Mouse (Mus musculus) cortical plate, adult 2 months (tissue): ENCODE measurements at regions not wholly inside any gene's neighbourhood (a gene's known extent, or its start where the extent isn't known, plus 50 kb on each side); places are given as distances from the start of the nearest gene placed in this dataset.

Experiments used
- H3K27ac ChIP-seq: fragments of 200-500 bp; 2 replicates; pipeline ENCODE4 v1.5.1; 2012; ENCODE audit warnings: low read length, control low read depth, inconsistent platforms; ENCODE audit not compliant: insufficient read depth
- H3K4me1 ChIP-seq: fragments of 200-500 bp; 2 replicates; pipeline ENCODE4 v1.6.1; 2011; ENCODE audit warnings: low read length; ENCODE audit not compliant: control insufficient read depth, insufficient read depth
- H3K4me3 ChIP-seq: fragments of 200-500 bp; 2 replicates; pipeline ENCODE4 v1.5.1; 2011; ENCODE audit warnings: mild to moderate bottlenecking, low read length, control low read depth; ENCODE audit not compliant: insufficient read depth
- CTCF ChIP-seq: fragments of 200-500 bp; IDR thresholded peaks from 2 replicates; pipeline ENCODE4 v1.5.1; 2011; ENCODE audit warnings: mild to moderate bottlenecking, control low read depth, low read length; ENCODE audit not compliant: insufficient read depth; ENCODE audit errors: extremely low read depth
- POLR2A ChIP-seq: fragments of 200-500 bp; IDR thresholded peaks from 2 replicates; pipeline ENCODE4 v1.6.1; 2011; ENCODE audit warnings: mild to moderate bottlenecking, low read length, control low read depth; ENCODE audit not compliant: insufficient read depth; ENCODE audit errors: extremely low read depth

- Histone ChIP-seq H3K4me3 (no peak overlapping the region), H3K4me1 (no peaks in the 10 kb centered on the region), H3K27ac (no peak overlapping the region)
- no peak for TF ChIP-seq CTCF
- no peak for TF ChIP-seq POLR2A
Observed at GRCm38 (mm10) chr4:88987103-88987502, 107.1 kb upstream of the Ifne start.

- TF ChIP-seq CTCF: no peak
- no peak for TF ChIP-seq POLR2A
- H3K27ac ChIP-seq: no peak overlapping the region
- no peak overlapping the region for H3K4me3 ChIP-seq
- H3K4me1 ChIP-seq: no peaks in the 10 kb centered on the region
Observed at GRCm38 (mm10) chr4:88982457-88982856, 102.5 kb upstream of the Ifne start.

GRCm38 (mm10) chr4:88977099-88977888 is 97.3 kb upstream of the Ifne start:
- no peak overlapping the region for H3K4me3 ChIP-seq
- no peak overlapping the region for H3K27ac ChIP-seq
- TF ChIP-seq POLR2A: no peak
- TF ChIP-seq CTCF: no peak
- no peaks in the 10 kb centered on the region for H3K4me1 ChIP-seq

GRCm38 (mm10) chr4:88974535-88974934 is 94.5 kb upstream of the Ifne start:
- Histone ChIP-seq H3K4me1 (no peaks in the 10 kb centered on the region), H3K4me3 (no peak overlapping the region), H3K27ac (no peak overlapping the region)
- no peak for TF ChIP-seq CTCF
- no peak for TF ChIP-seq POLR2A

GRCm38 (mm10) chr4:88969134-88969841 is 89.3 kb upstream of the Ifne start:
- no peak for TF ChIP-seq CTCF
- no peak for TF ChIP-seq POLR2A
- H3K4me3 ChIP-seq: no peak overlapping the region
- H3K27ac ChIP-seq: no peak overlapping the region
- H3K4me1 ChIP-seq: no peaks in the 10 kb centered on the region

GRCm38 (mm10) chr4:88959621-88960020 is 79.6 kb upstream of the Ifne start:
- H3K27ac ChIP-seq: no peak overlapping the region
- TF ChIP-seq POLR2A (no peak), CTCF (no peak)
- H3K4me3 ChIP-seq: no peak overlapping the region
- no peaks in the 10 kb centered on the region for H3K4me1 ChIP-seq

- no peaks in the 10 kb centered on the region for H3K4me1 ChIP-seq
- no peak overlapping the region for H3K4me3 ChIP-seq
- TF ChIP-seq POLR2A (no peak), CTCF (no peak)
- H3K27ac ChIP-seq: no peak overlapping the region
Observed at GRCm38 (mm10) chr4:88956605-88957004, 76.6 kb upstream of the Ifne start.

- no peak for TF ChIP-seq CTCF
- no peak for TF ChIP-seq POLR2A
- no peak overlapping the region for H3K4me3 ChIP-seq
- H3K4me1 ChIP-seq: no peaks in the 10 kb centered on the region
- H3K27ac ChIP-seq: no peak overlapping the region
Observed at GRCm38 (mm10) chr4:88956151-88956550, 76.2 kb upstream of the Ifne start.

- H3K4me3 ChIP-seq: no peak overlapping the region
- no peaks in the 10 kb centered on the region for H3K4me1 ChIP-seq
- H3K27ac ChIP-seq: no peak overlapping the region
- no peak for TF ChIP-seq CTCF
Observed at GRCm38 (mm10) chr4:88955571-88955970, 75.6 kb upstream of the Ifne start.

GRCm38 (mm10) chr4:88954045-88954444 is 74.0 kb upstream of the Ifne start:
- TF ChIP-seq CTCF (no peak), POLR2A (no peak)

GRCm38 (mm10) chr4:88951034-88951336 is 71.0 kb upstream of the Ifne start:
- TF ChIP-seq POLR2A (no peak), CTCF (no peak)
- Histone ChIP-seq H3K27ac (no peak overlapping the region), H3K4me3 (no peak overlapping the region), H3K4me1 (no peaks in the 10 kb centered on the region)

More at GRCm38 (mm10) chr4:88954045-88954444, 74.0 kb upstream of the Ifne start:
- Histone ChIP-seq H3K27ac (no peak overlapping the region), H3K4me1 (no peaks in the 10 kb centered on the region), H3K4me3 (no peak overlapping the region)
